Mouse (Mus musculus) urinary bladder, adult 2 months (tissue): Measurements from ENCODE around the gene Phlda2. TPM values are rescaled to one million over a fixed set of nuclear protein-coding genes. Genes with fewer than 3 reads are reported as not detected.
"Not testable (repeated sequence)": the region's sequence is repeated elsewhere in the genome, so short reads cannot be mapped to it uniquely, and the experiment has no call there.

Experiments used
- DNase-seq: peaks from one replicate; pipeline ENCODE4 v3.0.0; 2022; ENCODE audit warnings: low spot score
- polyA plus RNA-seq: library from polyadenylated mRNA; depleted of rRNA; stranded (reverse); fragments of >200 nt; gene quantifications from 2 replicates; pipeline ENCODE4 v1.2.3, GENCODE M21; 2012; rRNA removed

Gene Phlda2
- 25.1 and 28.0 TPM in 2 replicates for polyA plus RNA-seq

GRCm38 (mm10) chr7:143502418-143503200, at the start of gene Phlda2:
Gene Phlda2 (minus strand): TSS chr7:143503150.
- peak; percentile 56 for DNase-seq

- DNase-seq = no peak
These were observed 46.8 kb upstream of the Phlda2 start for GRCm38 (mm10) chr7:143549588-143550220.

- DNase-seq = peak; percentile 99
These were observed 46.1 kb upstream of the Phlda2 start, which contains the start of gene Nap1l4 for GRCm38 (mm10) chr7:143548976-143549457. Gene Nap1l4 (minus strand): TSS chr7:143549106.

GRCm38 (mm10) chr7:143548231-143548961, 45.4 kb upstream of the Phlda2 start:
- no peak for DNase-seq

GRCm38 (mm10) chr7:143546554-143546953, 43.6 kb upstream of the Phlda2 start:
- no peak for DNase-seq

- no peak for DNase-seq
These were observed 41.4 kb upstream of the Phlda2 start for GRCm38 (mm10) chr7:143544368-143544767.

GRCm38 (mm10) chr7:143538671-143539070, 35.7 kb upstream of the Phlda2 start:
- DNase-seq = no peak

GRCm38 (mm10) chr7:143538229-143538628, 35.3 kb upstream of the Phlda2 start:
- not testable (repeated sequence) for DNase-seq

- DNase-seq = no peak
These were observed 33.3 kb upstream of the Phlda2 start for GRCm38 (mm10) chr7:143536251-143536650.

GRCm38 (mm10) chr7:143533284-143533683, 30.3 kb upstream of the Phlda2 start:
- no peak for DNase-seq

GRCm38 (mm10) chr7:143532410-143532809, 29.5 kb upstream of the Phlda2 start:
- no peak for DNase-seq

GRCm38 (mm10) chr7:143519333-143519732, 16.4 kb upstream of the Phlda2 start:
- no peak for DNase-seq

- DNase-seq = no peak
These were observed 11.4 kb upstream of the Phlda2 start for GRCm38 (mm10) chr7:143514416-143514768.

- no peak for DNase-seq
These were observed 10.9 kb upstream of the Phlda2 start for GRCm38 (mm10) chr7:143513763-143514415.

- DNase-seq = no peak
These were observed 8.4 kb upstream of the Phlda2 start for GRCm38 (mm10) chr7:143511335-143511712.

- DNase-seq = no peak
These were observed 7.8 kb upstream of the Phlda2 start for GRCm38 (mm10) chr7:143510593-143511334.

GRCm38 (mm10) chr7:143509566-143509965, 6.6 kb upstream of the Phlda2 start:
- DNase-seq = no peak

- DNase-seq = no peak
These were observed 3.7 kb upstream of the Phlda2 start for GRCm38 (mm10) chr7:143506675-143507074.

GRCm38 (mm10) chr7:143506271-143506670, 3.3 kb upstream of the Phlda2 start:
- DNase-seq = no peak

GRCm38 (mm10) chr7:143505823-143506222, 2.9 kb upstream of the Phlda2 start:
- DNase-seq = peak; percentile 56

- DNase-seq = no peak
These were observed 2.5 kb upstream of the Phlda2 start for GRCm38 (mm10) chr7:143505411-143505810.
